Mouse (Mus musculus) embryonic facial prominence, embryonic 12.5 days (tissue): ENCODE data around the gene Morc2b. TPM values are rescaled to one million over a fixed set of nuclear protein-coding genes. Genes with fewer than 3 reads are reported as not detected.

Experiments used
- polyA plus RNA-seq: library from polyadenylated mRNA; unstranded; fragments of >200 nt; fragmentation: Nextera tagmentation; extraction: Ambion mirVana; gene quantifications from 2 replicates; pipeline ENCODE4 v1.2.1, GENCODE M21; 2016

Morc2b gene
- polyA plus RNA-seq, 1 experiment from 2014 or later = not detected

Other genes starting within 250 kb of the Morc2b start
- 8.9 and 9.0 TPM in 2 replicates for gene Zfp870, start 248.0 kb downstream of the Morc2b start, polyA plus RNA-seq
- gene Cyp4f14, start 222.3 kb downstream of the Morc2b start, polyA plus RNA-seq = not detected in 2 replicates
- 8.0 and 8.8 TPM in 2 replicates for gene Cyp4f13, start 192.3 kb downstream of the Morc2b start, polyA plus RNA-seq
- 12.2 and 12.6 TPM in 2 replicates for gene Zfp472, start 173.9 kb downstream of the Morc2b start, polyA plus RNA-seq
- gene Zfp952, start 146.6 kb downstream of the Morc2b start, polyA plus RNA-seq = 15.9 and 16.1 TPM in 2 replicates
- 22.3 and 23.3 TPM in 2 replicates for gene Zfp763, start 106.3 kb downstream of the Morc2b start, polyA plus RNA-seq
- gene 4921501E09Rik, start 71.6 kb downstream of the Morc2b start, polyA plus RNA-seq = not detected in 2 replicates
- gene Zfp563, start 50.4 kb downstream of the Morc2b start, polyA plus RNA-seq = 9.9 and 10.4 TPM in 2 replicates
- not detected in 2 replicates for gene Olfr55, start 28.8 kb upstream of the Morc2b start, polyA plus RNA-seq
- not detected in 2 replicates for gene Olfr239, start 51.6 kb upstream of the Morc2b start, polyA plus RNA-seq
- gene Olfr1564, start 82.0 kb upstream of the Morc2b start, polyA plus RNA-seq = not detected in 2 replicates
- 20.1 and 20.8 TPM in 2 replicates for gene Zfp955a, start 115.5 kb upstream of the Morc2b start, polyA plus RNA-seq
- gene Olfr63, start 125.0 kb upstream of the Morc2b start, polyA plus RNA-seq = 0.03 TPM in 1 of 2 replicates, not detected in the other
- 14.1 and 15.5 TPM in 2 replicates for gene Zfp955b, start 149.9 kb upstream of the Morc2b start, polyA plus RNA-seq
- gene Zfp81, start 219.2 kb upstream of the Morc2b start, polyA plus RNA-seq = 12.8 and 13.2 TPM in 2 replicates